Mouse (Mus musculus) myocyte (in vitro differentiated cells): ENCODE data around the gene Gm4788. TPM values are rescaled to one million over a fixed set of nuclear protein-coding genes. Genes with fewer than 3 reads are reported as not detected.
"Not testable (repeated sequence)": the region's sequence is repeated elsewhere in the genome, so short reads cannot be mapped to it uniquely, and the experiment has no call there.

Source experiments
- H3K27me3 ChIP-seq: one replicate; pipeline ENCODE4 v1.6.1; 2011; ENCODE audit not compliant: control insufficient read depth, insufficient read depth, insufficient read length
- H3K36me3 ChIP-seq: one replicate; pipeline ENCODE4 v1.6.1; 2011; ENCODE audit not compliant: control insufficient read depth, insufficient read depth
- H3K4me2 ChIP-seq: one replicate; pipeline ENCODE4 v1.6.1; 2011; ENCODE audit warnings: low read depth, control low read depth
- H3K4me3 ChIP-seq: one replicate; pipeline ENCODE4 v1.5.1; 2011; ENCODE audit warnings: mild to moderate bottlenecking, control low read depth, moderate library complexity
- H3K79me2 ChIP-seq: one replicate; pipeline ENCODE4 v1.6.1; 2011; ENCODE audit not compliant: control insufficient read depth, insufficient read depth
- H3ac ChIP-seq: one replicate; pipeline ENCODE4 v1.6.1; 2011; ENCODE audit not compliant: control insufficient read depth, insufficient read length
- CEBPB ChIP-seq: IDR thresholded peaks from 2 replicates; pipeline ENCODE4 v1.6.1; 2011; ENCODE audit warnings: mild to moderate bottlenecking, moderate library complexity; ENCODE audit not compliant: poor library complexity, insufficient read depth, severe bottlenecking
- E2F4 ChIP-seq: IDR thresholded peaks from one replicate; pipeline ENCODE4 v1.6.1; 2011; ENCODE audit warnings: mild to moderate bottlenecking, control low read depth, moderate library complexity; ENCODE audit not compliant: insufficient read depth
- MAX ChIP-seq: IDR thresholded peaks from one replicate; pipeline ENCODE4 v1.6.1; 2011; ENCODE audit warnings: low read depth, mild to moderate bottlenecking, control low read depth
- MYOD1 ChIP-seq, 3 experiments: IDR thresholded peaks; one replicate each; pipeline ENCODE4 v1.6.1; 2011; ENCODE audit warnings: control low read depth in 2 of 3, low read depth in 2 of 3, mild to moderate bottlenecking in 2 of 3, moderate library complexity in 1 of 3; ENCODE audit not compliant: insufficient read length in 2 of 3, control insufficient read depth in 1 of 3
- MYOG ChIP-seq, 3 experiments: IDR thresholded peaks; one replicate each; pipeline ENCODE4 v1.6.1; 2011; ENCODE audit warnings: control low read depth in 2 of 3, low read depth in 2 of 3, mild to moderate bottlenecking in 2 of 3; ENCODE audit not compliant: insufficient read length in 2 of 3, control insufficient read depth in 1 of 3, insufficient read depth in 1 of 3
- POLR2A ChIP-seq: IDR thresholded peaks from one replicate; pipeline ENCODE4 v1.6.1; 2011; ENCODE audit warnings: low read depth, mild to moderate bottlenecking, control low read depth, moderate library complexity; ENCODE audit not compliant: insufficient read length
- POLR2AphosphoS2 ChIP-seq: IDR thresholded peaks from one replicate; pipeline ENCODE4 v1.6.1; 2011; ENCODE audit warnings: low read depth, control low read depth; ENCODE audit not compliant: insufficient read length
- REST ChIP-seq: IDR thresholded peaks from one replicate; pipeline ENCODE4 v1.6.1; 2011; ENCODE audit warnings: mild to moderate bottlenecking, control low read depth, moderate library complexity; ENCODE audit not compliant: insufficient read depth, insufficient read length
- SRF ChIP-seq: IDR thresholded peaks from one replicate; pipeline ENCODE4 v1.6.1; 2011; ENCODE audit warnings: low read depth; ENCODE audit not compliant: control insufficient read depth, insufficient read length
- TCF12 ChIP-seq: IDR thresholded peaks from one replicate; pipeline ENCODE4 v1.6.1; 2011; ENCODE audit warnings: mild to moderate bottlenecking, control low read depth; ENCODE audit not compliant: poor library complexity, insufficient read depth, severe bottlenecking
- TCF3 ChIP-seq: IDR thresholded peaks from one replicate; pipeline ENCODE4 v1.6.1; 2011; ENCODE audit warnings: low read depth, control low read depth; ENCODE audit not compliant: insufficient read length
- USF1 ChIP-seq: IDR thresholded peaks from one replicate; pipeline ENCODE4 v1.6.1; 2011; ENCODE audit warnings: low read depth, mild to moderate bottlenecking, control low read depth, moderate library complexity
- polyA plus RNA-seq: library from polyadenylated mRNA; unstranded; fragments of >200 nt; fragmentation: generic; extraction: Trizol; gene quantifications from one replicate; pipeline ENCODE4 v1.2.1, GENCODE M21; 2012; ENCODE audit warnings: missing spikeins

Gene Gm4788
- polyA plus RNA-seq: not detected

DNA sequence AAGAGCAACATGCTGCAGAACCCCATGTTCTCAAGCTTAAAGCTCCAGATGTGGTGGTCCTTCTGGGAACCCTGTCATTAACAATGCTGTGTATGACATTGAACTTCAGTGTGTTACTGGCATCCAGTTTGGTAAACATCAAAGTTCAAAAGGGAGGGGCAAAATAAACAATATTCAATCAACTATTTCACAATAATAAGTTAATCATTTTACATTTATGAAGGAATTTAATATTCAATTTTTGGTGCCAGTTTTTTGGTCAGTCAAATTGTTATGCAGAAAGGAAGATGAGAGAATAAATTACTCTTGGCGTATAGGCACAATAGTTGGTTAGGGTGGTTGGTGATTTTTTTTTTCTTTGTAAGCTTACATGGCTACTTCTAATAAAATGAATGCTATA is at the start of gene Gm4788:
Gene Gm4788 (minus strand): TSS at position 101 of the 400 bp plus-strand sequence.
- Histone ChIP-seq H3K4me2 (no peak within 1 kb of the TSS), H3ac (no peak within 1 kb of the TSS), H3K79me2 (no peaks in the 10 kb centered on the region), H3K27me3 (no peaks in the 10 kb centered on the region), H3K36me3 (no peaks in the 10 kb centered on the region), H3K4me3 (no peak within 1 kb of the TSS)
- TF ChIP-seq USF1 (no peak), E2F4 (no peak), TCF12 (no peak), MAX (no peak), POLR2A (no peak), CEBPB (no peak), MYOD1 (IDR thresholded peaks at IDR 0.05; ENCODE audit: control insufficient read depth in 1 of 3, insufficient read length in 2 of 3, low read depth in 2 of 3) (no peak), TCF3 (no peak), REST (no peak), POLR2AphosphoS2 (no peak), SRF (no peak), MYOG (IDR thresholded peaks at IDR 0.05; ENCODE audit: control insufficient read depth in 1 of 3, insufficient read depth in 1 of 3, insufficient read length in 2 of 3, low read depth in 2 of 3) (no peak)

DNA sequence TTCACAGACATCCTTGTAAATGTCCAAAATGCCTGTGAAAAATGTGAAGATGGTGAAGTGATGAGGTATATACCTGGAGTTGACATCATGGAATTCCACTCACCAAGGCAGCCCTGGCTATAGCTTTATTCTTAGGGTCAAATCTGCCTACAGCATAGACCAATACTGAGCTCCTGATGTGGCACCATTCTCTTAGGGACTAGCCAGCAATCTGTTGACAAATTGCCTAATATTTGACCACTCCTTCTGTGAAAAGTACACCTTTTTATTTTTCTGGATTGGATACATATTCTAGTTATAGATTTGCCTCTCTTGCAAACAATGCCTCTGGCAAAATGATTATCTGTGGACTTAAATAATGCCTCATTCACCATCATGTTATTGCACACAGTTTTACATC is 27.6 kb upstream of the Gm4788 start:
- TF ChIP-seq TCF3: no peak
- TF ChIP-seq E2F4: no peak
- TF ChIP-seq SRF: no peak
- TF ChIP-seq POLR2A: no peak
- no peak for TF ChIP-seq USF1
- no peak for TF ChIP-seq CEBPB
- TF ChIP-seq TCF12: no peak
- TF ChIP-seq REST: no peak
- no peak for TF ChIP-seq MYOG (IDR thresholded peaks at IDR 0.05; ENCODE audit: control insufficient read depth in 1 of 3, insufficient read depth in 1 of 3, insufficient read length in 2 of 3, low read depth in 2 of 3)
- no peak for TF ChIP-seq MYOD1 (IDR thresholded peaks at IDR 0.05; ENCODE audit: control insufficient read depth in 1 of 3, insufficient read length in 2 of 3, low read depth in 2 of 3)
- no peak for TF ChIP-seq MAX
- no peak for TF ChIP-seq POLR2AphosphoS2
- Histone ChIP-seq H3K4me3 (no peak overlapping the region), H3K4me2 (no peak overlapping the region), H3K36me3 (no peaks in the 10 kb centered on the region), H3K79me2 (no peaks in the 10 kb centered on the region), H3K27me3 (no peaks in the 10 kb centered on the region), H3ac (no peak overlapping the region)

DNA sequence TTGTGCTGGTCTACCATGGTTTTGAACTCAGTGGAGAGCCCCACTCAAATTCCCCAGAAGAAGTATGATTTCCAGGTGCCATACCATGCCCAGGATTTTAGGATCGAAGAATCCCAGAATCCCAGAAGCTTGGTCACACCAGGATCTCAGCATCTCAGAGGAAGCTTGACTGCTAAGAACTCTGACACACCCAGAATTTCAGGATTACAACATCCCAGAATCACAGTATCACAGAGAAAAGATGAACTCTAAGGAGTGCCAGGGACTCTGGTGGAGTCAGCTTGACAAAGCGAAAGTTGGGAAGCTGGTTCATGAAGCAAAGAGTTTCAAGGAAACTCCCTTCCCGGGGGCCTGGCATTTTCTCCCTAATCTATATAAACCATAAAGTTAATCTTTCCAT is 11.1 kb downstream of the Gm4788 start:
- not testable (repeated sequence) for H3K4me2 ChIP-seq, H3K4me3 ChIP-seq, H3K27me3 ChIP-seq, H3ac ChIP-seq, H3K79me2 ChIP-seq, H3K36me3 ChIP-seq

DNA sequence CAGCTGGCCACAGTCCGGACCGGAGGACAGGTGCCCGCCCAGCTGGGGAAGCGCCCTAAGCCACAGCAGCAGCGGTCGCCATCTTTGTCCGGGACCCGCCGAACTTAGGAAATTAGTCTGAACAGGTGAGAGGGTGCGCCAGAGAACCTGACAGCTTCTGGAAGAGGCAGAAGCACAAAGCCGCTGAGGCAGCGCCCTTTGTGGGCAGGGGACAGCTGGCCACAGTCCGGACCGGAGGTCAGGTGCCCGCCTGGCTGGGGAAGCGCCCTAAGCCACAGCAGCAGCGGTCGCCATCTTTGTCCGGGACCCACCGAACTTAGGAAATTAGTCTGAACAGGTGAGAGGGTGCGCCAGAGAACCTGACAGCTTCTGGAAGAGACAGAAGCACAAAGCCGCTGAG is 64.4 kb downstream of the Gm4788 start:
- H3K4me2 ChIP-seq, H3ac ChIP-seq, H3K36me3 ChIP-seq, H3K4me3 ChIP-seq, H3K27me3 ChIP-seq, H3K79me2 ChIP-seq: not testable (repeated sequence)

DNA sequence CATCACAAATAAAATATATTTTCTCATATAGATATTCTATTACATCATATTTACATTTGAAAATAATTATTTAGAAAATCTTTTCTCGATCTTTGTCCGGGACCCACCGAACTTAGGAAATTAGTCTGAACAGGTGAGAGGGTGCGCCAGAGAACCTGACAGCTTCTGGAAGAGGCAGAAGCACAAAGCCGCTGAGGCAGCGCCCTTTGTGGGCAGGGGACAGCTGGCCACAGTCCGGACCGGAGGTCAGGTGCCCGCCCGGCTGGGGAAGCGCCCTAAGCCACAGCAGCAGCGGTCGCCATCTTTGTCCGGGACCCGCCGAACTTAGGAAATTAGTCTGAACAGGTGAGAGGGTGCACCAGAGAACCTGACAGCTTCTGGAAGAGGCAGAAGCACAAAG is 64.8 kb downstream of the Gm4788 start:
- not testable (repeated sequence) for H3ac ChIP-seq, H3K4me2 ChIP-seq

DNA sequence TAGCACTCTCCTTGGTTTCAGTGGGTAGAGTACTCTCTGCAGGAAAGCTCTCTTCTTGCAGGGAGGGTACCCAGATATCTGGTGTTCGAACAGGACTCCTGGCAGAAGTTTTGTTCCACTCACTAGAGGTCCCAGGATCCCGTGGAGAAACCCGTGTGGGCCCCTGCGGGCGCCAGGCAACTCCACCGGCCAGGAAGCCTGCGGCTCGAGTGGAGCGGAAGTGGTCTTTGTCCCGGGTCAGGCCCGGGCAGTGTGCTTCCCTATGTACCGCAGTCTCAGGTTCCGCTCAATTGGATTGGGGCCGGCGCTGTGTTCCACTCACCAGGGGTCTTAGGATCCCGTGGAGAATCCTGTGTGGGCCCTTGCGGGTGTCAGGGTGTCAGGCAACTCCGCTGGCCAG is 131.1 kb downstream of the Gm4788 start:
- not testable (repeated sequence) for H3K27me3 ChIP-seq, H3ac ChIP-seq, H3K4me2 ChIP-seq, H3K4me3 ChIP-seq, H3K79me2 ChIP-seq, H3K36me3 ChIP-seq

More for the DNA sequence above, 64.8 kb downstream of the Gm4788 start:
- not testable (repeated sequence) for H3K79me2 ChIP-seq, H3K27me3 ChIP-seq, H3K36me3 ChIP-seq, H3K4me3 ChIP-seq

Other genes with a start within 250 kb of the Gm4788 start
- not detected for gene Cfhr1, start 221.0 kb downstream of the Gm4788 start, polyA plus RNA-seq
- gene Cfhr2, start 77.5 kb upstream of the Gm4788 start, polyA plus RNA-seq: not detected